Mouse (Mus musculus) natural killer cell, adult 2 months (primary cell): ENCODE results near the gene Rnf216.

Experiments used
- DNase-seq, 2 experiments: peaks; one replicate each; pipeline ENCODE4 v3.0.0; 2022; ENCODE audit warnings: low spot score in 2 of 2

Rnf216 gene

DNA sequence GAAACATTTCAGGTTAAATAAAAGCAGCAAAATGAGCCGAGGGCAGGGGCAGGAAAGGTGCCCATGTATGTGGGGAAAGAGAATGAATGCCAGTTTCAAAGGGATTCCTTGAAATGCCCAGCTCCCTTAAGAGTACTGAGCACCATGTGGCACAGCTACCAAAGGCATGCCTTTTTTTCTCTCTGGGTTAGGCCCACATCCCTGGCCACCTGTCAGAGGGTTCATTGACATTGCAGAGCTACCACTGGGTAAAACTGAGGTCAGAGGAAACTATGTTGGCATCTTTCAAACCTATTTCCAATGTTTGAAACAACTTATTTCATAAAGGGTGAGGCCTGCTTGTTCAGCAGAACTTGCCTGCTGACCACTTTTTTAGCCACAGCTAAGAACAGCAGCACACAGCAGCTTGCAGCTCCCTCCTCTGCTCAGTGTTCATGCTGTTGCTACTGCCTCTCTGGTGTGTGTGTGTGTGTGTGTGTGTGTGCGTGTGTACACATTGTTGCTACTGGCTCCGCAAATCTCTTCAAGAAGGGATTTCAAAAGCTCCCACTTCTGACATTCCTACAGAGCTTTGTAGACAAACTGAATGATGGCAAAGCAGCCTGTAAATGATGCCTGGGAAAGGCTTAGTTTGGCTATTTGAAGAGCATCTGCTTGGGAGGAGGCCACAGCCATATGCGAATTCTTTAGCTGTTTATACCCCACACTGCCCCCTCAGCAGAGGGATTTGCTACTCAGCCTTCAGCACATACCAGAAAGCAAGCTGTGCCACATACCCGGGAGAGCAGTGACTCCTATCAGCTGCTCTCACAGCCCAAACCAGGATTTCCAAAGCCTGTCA, 59.4 kb downstream of the Rnf216 start:
- no peak for DNase-seq

DNA sequence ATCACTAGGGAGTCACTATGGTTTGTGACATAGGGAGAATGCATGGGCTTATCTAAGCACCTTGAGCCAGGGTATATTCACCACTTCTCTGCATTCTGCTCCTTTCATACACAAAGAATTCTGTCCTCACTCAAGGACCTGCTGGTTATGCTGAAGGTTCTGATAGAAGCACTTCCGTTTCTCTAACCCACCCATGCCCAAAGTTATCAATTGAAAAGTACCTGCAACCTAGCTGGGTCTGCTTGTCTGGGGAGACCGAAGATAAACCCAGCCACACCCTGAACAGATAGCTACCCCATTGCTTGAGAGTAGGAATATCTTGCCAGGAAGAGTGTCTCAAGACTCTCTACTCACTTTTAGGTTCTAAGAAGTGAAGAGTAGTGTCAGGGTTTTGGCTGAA, 60.1 kb downstream of the Rnf216 start:
- DNase-seq: no peak

DNA sequence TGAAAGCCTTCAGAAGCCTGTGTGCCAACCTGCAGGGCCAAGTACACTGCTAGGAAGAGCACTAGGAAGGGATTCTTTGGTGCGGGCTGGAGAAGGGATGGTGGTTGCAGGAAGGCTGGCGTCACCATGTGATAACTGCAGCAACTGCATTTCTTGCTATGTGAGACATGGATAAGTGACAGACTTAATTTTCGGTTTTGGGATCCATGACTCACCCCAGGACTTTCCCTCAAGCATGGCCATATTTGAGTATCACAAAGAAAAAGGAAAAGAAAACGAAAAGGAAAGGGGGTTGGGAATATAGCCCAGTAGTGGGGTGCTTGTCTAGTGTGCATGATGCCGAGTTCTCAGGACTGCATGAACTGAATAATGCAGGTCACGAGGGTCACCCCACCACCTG, 60.9 kb downstream of the Rnf216 start:
- no peak for DNase-seq

DNA sequence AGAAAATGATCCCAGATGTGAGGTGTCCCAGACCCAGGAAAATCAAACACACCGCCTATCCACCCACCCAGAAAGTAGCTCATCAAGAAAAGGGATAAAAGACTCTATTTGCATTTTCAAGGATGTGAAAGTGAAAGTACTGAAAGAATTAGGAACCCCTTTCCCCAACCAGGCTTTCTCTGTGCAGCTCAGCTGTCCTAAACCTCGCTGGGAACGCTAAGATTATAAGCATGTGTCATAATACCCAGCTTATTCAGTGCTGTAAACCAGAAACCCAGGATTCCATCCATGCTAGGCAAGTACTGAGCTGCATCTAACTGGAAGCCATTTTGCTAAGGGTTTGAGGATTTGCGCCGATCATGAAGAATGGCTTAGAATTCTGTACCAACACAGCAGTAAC, 62.5 kb downstream of the Rnf216 start:
- DNase-seq: peak in 1 of 2 experiments; percentile 4

DNA sequence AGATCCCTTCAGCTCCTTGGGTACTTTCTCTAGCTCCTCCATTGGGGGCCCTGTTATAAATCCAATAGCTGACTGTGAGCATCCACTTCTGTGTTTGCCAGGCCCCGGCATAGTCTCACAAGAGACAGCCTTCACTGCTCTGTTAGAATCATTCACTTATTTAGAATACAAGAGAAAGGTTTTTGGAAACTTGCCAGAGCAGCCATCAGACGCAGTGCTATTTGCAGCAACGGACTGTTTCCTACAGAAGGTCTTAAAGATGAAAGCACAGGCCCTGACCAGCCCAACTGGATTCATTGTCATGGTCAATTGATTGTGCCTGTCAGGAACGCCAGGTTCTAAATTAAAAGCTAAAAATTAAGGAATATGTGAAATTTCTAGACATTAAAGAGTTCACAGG, 63.0 kb downstream of the Rnf216 start:
- no peak for DNase-seq

DNA sequence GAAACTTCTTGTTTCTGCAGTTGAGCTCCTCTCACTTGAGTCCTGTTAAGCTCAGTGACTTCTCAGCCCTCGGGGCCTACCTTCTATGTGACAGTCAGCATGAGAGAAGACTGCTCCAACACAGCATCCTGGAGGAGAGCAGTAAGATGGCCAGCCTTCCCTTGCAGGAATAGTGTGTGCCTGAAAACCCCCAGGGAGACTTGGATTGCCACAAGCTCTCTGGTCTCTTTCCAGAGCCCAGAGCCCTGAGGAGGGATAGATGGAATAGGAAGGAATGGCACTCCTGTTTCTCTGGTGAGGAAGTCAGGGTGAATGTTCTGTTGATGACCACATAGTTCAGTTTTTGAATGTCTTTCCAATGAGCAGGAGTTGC, 63.8 kb downstream of the Rnf216 start:
- no peak for DNase-seq

DNA sequence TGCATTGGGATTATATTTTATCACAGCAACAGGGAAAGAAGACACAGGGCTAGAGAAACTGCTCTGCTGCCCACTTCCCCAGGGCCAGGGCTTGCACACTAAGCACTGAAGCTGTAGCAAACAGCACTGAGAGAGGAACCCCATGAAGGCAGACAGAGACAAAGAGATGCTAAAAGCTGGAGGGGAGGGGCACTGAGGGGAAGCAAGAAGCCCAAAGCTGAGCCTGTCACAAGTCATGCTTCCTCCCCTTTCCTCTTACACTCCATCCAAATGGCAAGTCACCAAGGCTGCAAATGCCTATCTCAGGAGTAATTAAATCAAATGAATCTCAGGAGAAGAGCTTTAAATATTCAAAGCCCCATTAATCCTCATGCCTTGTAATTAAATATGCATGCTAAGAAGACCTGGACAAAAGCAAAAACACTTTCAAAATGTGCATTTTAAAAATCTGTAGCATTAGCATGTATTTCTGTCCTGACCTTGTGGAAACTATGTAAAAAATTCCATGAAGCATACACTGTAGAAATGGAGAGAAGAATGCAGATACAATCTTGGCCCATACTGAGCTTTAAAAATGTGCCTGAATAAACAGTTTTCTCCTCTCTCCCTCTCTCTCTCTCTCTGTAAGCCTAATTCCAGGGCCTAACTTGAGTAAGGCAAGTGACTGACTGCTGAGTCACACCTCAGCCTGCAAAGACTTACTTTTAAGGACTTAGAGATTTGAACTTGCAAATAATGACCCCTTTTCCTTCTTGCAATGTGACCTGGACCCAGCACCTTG, 64.4 kb downstream of the Rnf216 start:
- no peak for DNase-seq

DNA sequence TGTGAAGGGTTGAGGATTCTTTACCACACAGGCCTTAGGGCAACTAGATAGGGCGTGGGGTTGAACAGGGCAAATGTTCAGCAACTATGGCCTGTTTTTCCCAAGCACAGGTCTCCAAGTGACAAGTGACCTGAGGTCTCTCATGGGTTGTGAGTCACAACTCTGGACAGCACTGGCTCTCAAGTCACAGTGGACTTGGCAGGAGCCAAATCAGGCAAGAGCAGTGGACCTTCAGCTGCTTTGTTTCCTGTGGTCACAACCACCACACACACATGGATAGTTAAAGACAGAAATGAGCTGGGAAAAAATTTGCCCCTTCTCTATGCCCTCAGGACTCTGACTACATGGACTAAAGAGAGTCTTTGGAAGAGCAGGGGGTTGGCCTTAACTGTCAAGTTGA, 65.2 kb downstream of the Rnf216 start:
- no peak for DNase-seq

DNA sequence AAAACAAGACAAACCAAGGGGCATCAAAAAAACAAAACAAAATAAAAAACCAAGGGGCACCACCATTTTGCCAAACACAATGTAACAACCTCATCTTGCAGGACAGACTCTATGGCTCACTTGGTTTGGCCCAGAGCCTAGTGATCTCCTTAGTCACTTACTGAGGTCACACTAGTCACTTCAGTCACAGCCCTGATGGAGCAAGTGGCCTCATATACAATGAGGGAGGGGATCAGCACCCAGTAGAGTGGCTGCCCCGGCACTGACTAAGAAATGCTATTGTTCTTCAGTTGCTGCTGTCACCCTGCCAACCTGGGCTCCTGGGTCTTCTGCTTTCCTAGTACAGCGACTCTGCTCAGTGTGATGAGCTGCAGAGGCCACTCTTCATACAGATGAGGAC, 68.9 kb downstream of the Rnf216 start:
- no peak for DNase-seq

DNA sequence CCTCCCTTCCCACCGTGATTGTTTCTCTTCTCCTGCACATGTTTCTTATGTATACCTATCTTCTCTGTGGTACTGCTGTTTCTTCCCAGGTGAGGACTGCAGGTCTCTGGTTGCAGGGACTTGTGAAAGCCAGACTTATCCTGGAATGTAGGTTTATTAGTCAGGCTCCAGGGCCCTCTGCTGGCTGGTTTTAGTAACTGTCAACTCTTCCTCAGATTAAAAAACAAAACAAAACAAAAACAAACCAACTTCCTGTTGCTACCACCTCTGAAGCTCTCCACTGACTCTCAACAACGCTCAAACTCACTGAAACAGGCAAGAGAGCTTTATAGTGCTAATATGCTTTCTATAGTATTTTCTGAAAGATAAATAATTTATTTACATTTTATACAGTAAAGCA, 69.5 kb downstream of the Rnf216 start:
- peak in 1 of 2 experiments; percentile 29 for DNase-seq

DNA sequence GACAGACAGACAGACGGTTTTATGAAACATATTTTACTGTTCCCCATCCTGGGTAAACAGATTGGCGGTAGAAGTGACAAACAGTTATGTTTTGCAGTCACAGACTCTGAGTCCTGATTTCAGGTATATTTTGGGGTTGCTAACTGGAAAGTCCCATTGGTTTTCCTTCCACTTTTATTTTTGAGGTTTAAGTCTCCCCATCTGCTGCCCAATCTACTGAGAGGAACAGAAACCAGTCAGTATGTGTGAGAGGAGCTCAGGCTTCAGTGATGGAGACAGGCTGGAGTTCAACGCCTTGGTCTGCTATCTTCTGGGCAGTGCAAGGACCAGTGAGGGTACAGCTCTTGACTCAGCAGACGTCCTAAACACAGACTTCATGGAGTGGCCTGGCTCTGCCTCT, 74.0 kb downstream of the Rnf216 start:
- DNase-seq: peak in 1 of 2 experiments; percentile 46

DNA sequence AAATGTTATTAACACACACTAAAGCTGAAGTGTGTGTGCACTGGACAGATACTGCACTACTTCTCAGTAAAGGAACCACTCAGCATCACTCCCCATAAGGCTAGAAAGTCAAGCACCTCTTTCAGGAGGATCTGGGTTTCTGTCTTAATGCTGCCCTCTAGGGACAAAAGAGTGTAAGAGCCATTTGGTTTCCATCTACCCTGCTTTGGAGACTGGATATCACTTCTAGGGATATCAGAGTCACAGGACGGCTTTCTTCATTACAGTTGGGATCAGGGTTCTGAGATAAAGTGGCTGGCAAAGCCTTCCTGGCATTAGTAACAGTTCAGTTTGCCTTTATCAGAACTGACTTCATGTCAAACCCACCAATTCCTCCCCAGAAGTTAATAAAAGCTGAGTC, 75.6 kb downstream of the Rnf216 start:
- DNase-seq: peak; percentile 5 to 24

DNA sequence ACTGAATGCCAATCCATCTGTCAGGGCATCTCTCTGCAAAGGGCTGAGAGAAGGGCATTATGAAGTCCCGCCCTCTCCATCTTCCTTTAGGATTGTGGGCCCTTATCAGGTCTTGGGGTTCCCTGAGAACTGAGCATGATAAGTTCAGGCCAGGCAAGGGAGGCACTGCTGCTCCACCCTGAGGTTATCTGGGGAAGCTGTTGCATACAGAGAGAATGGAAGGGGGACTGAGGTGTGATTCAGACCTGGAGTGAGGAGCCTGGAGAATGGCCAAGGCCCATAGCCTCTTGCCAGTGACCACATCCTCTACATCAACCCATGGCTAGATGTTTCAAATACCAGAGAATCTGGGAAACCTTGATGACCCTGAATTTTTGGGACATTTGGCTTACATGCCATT, 76.7 kb downstream of the Rnf216 start:
- no peak for DNase-seq

DNA sequence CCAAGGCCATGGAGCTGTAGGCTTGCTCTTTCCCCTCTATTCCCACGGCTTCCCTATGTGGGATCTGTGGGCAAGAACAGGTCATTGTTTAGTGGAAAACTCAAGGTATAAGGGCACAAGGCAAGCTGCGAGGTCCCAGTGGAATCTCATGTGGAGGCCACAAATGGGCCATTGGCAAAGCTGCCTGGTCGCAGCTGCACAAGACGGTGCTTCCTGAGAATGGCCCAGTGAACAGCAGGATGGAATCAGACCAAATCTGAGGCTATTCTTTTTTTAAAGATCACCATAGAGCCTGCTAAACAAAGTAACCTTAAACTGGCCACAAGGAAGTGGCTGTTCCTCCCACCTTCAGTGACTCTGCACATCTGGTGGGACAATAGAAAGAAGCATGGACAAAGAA, 77.5 kb downstream of the Rnf216 start:
- DNase-seq: no peak

DNA sequence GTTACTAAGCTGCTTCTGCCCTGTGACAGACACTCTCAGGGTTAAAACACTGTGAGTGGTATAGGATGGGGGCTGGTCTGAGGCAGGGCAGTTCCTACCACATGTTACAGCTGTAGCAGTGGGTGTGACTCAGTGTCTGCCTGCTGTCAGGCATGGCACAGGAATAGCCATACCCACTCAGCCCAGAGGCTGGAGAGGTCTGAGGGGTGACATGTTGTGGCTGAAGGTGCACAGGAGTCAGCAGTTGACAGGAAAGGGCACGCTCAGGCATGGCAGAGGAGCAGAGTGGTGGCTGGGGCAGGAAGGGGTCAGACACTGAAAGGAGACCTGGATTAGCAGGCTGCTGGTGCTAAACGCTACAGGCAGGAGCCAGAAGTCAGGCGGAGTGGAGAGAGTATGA, 78.7 kb downstream of the Rnf216 start:
- no peak for DNase-seq

DNA sequence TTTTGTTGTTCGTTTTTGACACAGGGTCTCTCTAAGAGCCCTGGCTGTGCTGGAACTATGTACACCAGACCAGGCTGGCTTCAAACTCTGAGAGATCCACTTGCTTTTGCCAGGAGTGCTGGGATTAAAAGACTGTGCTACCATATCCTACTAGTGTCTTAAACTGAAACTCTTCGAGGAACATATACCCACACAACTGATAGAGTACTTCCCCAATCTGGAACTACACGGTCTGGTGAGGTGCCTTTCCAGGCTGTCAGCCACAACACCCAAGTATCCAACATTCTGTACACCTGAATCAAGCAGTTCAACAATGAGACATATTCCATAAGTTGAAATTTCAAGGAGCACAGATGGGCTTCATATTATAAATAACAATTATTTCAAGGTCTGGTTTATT, 79.5 kb downstream of the Rnf216 start:
- DNase-seq: no peak

DNA sequence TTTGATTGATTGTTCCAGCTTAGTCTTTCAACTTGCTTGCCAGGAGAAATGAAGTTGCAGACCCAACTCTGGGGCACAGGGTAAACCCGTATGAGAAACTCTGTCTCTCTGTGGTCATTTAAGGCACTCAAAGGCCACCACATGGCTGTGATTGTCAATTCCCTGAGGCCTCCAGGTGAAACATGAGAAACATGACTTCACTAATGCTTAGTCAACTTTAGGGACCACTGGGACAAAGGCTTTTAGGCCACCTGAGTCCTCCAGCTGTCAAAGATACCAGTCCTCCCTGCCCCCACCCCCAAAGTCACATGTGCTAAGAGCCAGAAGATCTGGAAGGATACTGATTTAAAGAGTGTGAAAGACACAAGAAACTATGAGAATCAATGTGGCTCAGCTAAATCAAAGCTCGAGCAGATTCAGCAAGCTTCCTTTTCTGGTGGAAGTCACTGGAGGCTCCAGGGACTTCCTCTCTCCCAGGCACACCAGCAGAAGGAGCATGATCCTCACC, 80.1 kb downstream of the Rnf216 start:
- DNase-seq: no peak

DNA sequence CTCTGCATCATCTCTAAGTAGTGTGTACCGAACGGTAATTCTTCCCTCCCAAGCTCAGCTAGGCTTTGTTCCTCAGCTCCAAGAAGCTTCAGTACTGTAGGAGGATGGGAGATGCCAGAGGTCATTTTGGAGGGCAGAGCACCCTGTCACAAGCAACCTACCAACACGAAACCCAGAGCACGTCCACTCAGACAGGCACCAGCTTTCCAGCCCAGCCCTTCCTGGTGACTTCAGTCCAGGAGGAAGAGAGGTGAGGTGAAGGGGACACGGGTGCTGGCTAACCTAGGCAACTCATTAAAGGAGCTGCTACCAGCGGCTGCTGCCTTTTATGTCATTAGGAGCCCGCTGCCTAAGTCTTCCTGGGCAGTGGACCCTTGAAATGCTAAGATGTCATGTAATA, 81.1 kb downstream of the Rnf216 start:
- DNase-seq: no peak

DNA sequence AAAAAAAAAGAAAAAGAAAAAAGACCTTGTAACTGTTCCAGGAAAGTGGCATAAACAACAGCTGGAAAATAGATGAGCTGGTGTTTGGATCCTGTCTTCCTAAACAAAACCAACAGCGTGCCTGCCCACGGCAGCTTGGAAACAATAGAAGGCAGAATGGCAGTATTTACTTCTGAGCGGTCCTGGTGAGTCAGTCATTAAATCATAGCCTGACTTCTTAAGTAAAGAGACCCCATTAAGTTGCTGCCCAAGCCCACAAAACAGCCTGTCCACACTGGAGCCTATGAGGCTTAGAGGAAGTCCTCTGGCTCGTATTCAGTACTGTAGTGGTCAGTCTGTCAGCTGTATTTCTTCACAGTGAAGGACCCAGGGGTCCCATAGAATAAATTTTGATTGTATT, 81.6 kb downstream of the Rnf216 start:
- DNase-seq: no peak

DNA sequence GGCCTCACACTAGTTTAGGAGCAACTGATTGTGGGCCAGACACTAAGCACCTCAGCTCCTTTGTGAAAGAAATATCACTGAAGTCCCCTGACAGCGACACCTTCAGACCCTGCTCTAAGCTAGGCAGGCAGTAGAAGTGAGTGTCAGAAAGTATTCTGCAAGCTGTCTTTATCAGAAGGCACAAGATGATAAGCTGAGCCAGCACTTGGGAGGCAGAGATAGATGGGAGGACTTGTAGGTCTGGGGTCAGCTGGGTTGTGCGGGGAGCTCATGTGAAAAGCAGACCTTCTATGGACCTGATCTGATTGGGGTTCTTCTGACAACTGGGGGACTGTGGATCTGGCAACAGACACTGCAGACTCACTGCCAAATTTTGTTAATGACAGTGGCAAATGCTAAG, 88.9 kb downstream of the Rnf216 start:
- DNase-seq: no peak

DNA sequence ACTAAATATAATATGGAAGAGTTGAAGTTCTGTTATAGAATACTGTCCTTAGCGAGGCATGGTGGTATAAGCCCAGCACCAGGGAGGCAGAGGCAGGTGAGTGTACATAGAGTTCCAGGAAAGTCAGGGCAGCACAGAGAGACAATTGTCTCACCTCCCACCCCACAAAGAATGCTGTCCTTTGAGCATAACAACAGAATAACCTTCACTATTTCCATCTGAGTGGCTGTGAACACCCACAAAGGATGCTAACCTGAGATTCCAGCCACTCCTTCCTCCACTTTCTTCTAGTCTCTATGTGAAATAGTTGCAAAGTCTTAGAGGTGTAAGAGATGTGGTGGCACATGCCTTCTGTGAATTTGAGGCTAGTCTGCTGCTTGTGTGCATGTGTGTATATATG, 89.8 kb downstream of the Rnf216 start:
- DNase-seq: no peak

DNA sequence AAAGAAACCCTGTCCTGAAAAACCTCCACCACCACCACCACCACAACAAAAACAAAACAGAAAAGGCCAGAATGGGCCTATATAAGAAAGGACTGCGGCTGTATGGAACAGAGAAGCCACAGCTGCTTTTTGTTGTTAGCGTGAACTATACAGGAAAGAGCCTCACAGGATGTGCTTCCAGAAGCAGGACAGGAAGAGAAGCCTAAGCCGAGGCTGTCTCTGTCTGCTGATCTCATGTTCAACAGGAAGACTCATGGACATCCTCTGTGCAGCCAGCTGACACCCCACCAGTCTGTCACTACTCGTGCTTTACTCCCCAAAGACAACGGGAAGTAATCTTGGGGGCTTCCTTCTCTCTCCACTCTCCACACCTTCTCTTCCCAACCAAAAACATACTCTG, 95.4 kb downstream of the Rnf216 start:
- no peak for DNase-seq

DNA sequence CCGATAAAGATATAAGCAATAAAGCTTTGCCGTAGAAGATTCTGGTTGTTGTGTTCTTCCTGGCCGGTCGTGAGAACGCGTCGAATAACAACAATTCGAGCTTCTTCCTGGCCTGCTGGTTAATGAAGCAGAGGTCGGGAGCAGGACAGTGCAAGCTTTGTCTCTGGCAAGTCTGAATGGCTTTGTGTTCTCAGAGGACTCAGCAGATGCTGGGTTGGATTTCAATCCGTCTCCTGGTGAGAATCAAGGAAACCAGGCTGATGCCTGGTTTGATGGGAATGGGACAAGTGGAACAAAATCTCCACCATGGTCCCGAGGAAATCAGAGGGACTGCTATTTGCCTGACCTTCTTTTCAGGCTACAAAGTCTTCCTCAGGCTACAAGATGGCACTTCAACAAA, 103.4 kb downstream of the Rnf216 start:
- no peak for DNase-seq
